Mouse (Mus musculus) olfactory bulb, adult 2 months (tissue): Measurements from ENCODE around the gene Hgd.

Source experiments
- CTCF ChIP-seq: fragments of 200-500 bp; IDR thresholded peaks from 2 replicates; pipeline ENCODE4 v1.5.1; 2012; ENCODE audit warnings: low read depth, mild to moderate bottlenecking, low read length, moderate library complexity; ENCODE audit not compliant: insufficient read depth
- POLR2A ChIP-seq: fragments of 200-500 bp; IDR thresholded peaks from 2 replicates; pipeline ENCODE4 v1.6.1; 2012; ENCODE audit warnings: mild to moderate bottlenecking, low read depth, low read length, moderate library complexity; ENCODE audit not compliant: insufficient read depth

- TF ChIP-seq POLR2A (no peak), CTCF (no peak)
These were observed 43.0 kb downstream of the Hgd start for GRCm38 (mm10) chr16:37622919-37623318.
